Mouse (Mus musculus) lung, adult 18-20 months (tissue): ENCODE measurements around the gene Klk9.

Experiments
- DNase-seq, 2 experiments: peaks; one replicate each; pipeline ENCODE4 v3.0.0; 2022; ENCODE audit warnings: mixed read lengths in 2 of 2

Klk9 gene

GRCm38 (mm10) chr7:43797333-43797769 is 5.7 kb downstream of the Klk9 start, which contains the start of gene Klk8:
Gene Klk8, plus strand, starts transcription at chr7:43797577.
- DNase-seq, result peak; percentile 33 to 41

- DNase-seq, result peak; percentile 17 to 27
Measured at GRCm38 (mm10) chr7:43797844-43798462, 6.3 kb downstream of the Klk9 start.

- no peak for DNase-seq
Measured at GRCm38 (mm10) chr7:43799876-43800275, 8.2 kb downstream of the Klk9 start.

- DNase-seq, result no peak
Measured at GRCm38 (mm10) chr7:43810994-43811393, 19.3 kb downstream of the Klk9 start, which contains the start of gene Klk7. Gene Klk7, plus strand, starts transcription at chr7:43811294.

GRCm38 (mm10) chr7:43815211-43815610 is 23.5 kb downstream of the Klk9 start:
- DNase-seq, result no peak

GRCm38 (mm10) chr7:43816746-43817145 is 25.1 kb downstream of the Klk9 start:
- DNase-seq, result no peak

- no peak for DNase-seq
Measured at GRCm38 (mm10) chr7:43821581-43821980, 29.9 kb downstream of the Klk9 start.

GRCm38 (mm10) chr7:43824199-43824598 is 32.5 kb downstream of the Klk9 start, which contains the start of gene Klk6:
Gene Klk6, plus strand, starts transcription at chr7:43824499.
- no peak for DNase-seq

GRCm38 (mm10) chr7:43826056-43826455 is 34.4 kb downstream of the Klk9 start:
- no peak for DNase-seq

- DNase-seq, result no peak
Measured at GRCm38 (mm10) chr7:43827706-43828105, 36.0 kb downstream of the Klk9 start.

GRCm38 (mm10) chr7:43829006-43829405 is 37.3 kb downstream of the Klk9 start:
- no peak for DNase-seq

DNA sequence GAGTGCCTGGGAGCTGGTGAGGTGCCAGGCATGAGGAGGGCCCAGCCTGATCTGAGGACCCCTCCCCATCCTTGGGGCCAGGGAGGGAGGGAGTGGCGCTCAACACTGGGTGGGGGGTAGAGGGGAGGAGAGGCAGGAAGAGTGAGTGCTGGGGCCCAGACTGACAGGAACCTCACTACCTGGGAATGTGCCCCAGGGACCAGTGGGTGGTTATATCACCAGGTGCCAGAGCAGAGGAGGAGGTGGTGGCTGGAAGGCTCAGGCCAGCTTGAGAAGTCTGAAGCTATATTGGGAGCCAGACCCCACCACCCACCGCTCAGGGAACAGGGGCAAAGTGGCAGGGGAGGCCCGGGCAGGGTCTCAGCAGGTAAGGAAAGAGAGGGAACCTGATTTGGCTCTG is 50.0 kb downstream of the Klk9 start, which contains the start of gene Klk5:
TSS of gene Klk5 (plus strand) at position 271 of the 400 bp plus-strand sequence.
- no peak for DNase-seq

- DNase-seq, result no peak
Measured at GRCm38 (mm10) chr7:43843801-43844200, 52.1 kb downstream of the Klk9 start.
